In the genomic region with DNA sequence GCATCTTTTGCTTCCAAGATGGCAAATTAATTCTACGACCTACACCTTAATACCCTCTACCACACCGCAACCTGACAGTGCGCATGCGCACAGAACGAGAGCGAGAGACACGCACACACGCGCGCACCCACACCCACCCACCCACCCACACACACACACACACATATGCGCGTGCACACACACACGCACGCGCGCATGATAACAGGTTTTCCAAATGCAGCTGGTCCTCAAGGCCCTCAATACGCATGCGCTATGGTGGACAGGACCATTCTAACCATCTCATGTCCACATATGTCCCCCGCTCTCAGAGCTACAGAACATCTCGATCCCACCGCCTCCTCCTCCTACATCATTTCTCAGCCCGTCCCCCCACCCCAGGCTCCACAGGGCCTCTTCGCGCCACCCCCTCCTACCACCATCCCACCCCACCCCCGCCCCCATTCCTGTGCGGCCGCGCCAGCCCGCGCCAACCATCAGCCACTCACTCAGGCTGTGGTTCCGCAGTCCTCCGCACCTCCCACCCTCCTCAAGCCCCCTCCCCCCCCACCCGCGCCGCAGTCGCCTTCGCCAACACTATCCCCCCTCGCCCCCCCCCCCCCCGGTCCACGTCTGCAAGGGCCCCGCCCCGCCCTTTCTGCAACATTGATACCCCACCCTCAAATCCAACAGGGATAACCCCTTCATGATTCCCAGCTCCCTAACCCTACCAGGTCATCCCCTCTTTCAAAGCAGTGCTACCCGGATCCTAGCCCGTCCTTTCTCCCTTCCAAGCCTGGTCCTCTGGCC, we compare ENCODE assay signal across 8 mouse cellular contexts. TPM values are rescaled to one million over a fixed set of nuclear protein-coding genes. Genes with fewer than 3 reads are reported as not detected.
DNase-seq lines count a peak whose midpoint lies in the region; ATAC-seq and TF ChIP-seq lines count a peak whose summit lies in the region.

No protein-coding gene starts in this region.

- H3K4me3 ChIP-seq in lung, adult 2 months (replicated peaks; ENCODE audit: extremely low read depth, low read depth, low read length): peak overlapping the region; percentile 37
- H3K4me3 ChIP-seq in cortical plate, adult 2 months (ENCODE audit: insufficient read depth, low read length): peak overlapping the region; percentile 99
- peak overlapping the region; percentile 38 for H3K4me3 ChIP-seq in limb, embryonic 11.5 days (ENCODE audit: low read depth, low read length)

- peak overlapping the region; percentile 18 for H3K4me2 ChIP-seq in limb, embryonic 11.5 days (ENCODE audit: low read depth, severe bottlenecking)

- H3K9me3 ChIP-seq in limb, embryonic 11.5 days (ENCODE audit: control insufficient read depth, low read length): no peaks in the 10 kb centered on the region

- TF ChIP-seq CTCF in lung, adult 2 months (IDR thresholded peaks at IDR 0.05; ENCODE audit: insufficient read depth, low read length): no peak
- TF ChIP-seq CTCF in cortical plate, adult 2 months (IDR thresholded peaks at IDR 0.05; ENCODE audit: extremely low read depth, insufficient read depth, low read length): no peak

- peak overlapping the region; percentile 49; the same call in 1 of the 2 replicates for H3K9ac ChIP-seq in limb, embryonic 11.5 days (ENCODE audit: low read length)

- 51% methylated on average over 38 of the region's 44 CpGs for WGBS in lung, adult 2 months
- 40% methylated on average over 31 of the region's 44 CpGs for WGBS in limb, embryonic 11.5 days

- peak; percentile 71 for ATAC-seq in limb, embryonic 11.5 days (ENCODE audit: insufficient number of reproducible peaks, low FRiP score, low TSS enrichment, low read depth)

- TF ChIP-seq POLR2A in lung, adult 2 months (IDR thresholded peaks at IDR 0.05; ENCODE audit: borderline replicate concordance, extremely low read depth, low read depth, low read length): no peak
- TF ChIP-seq POLR2A in cortical plate, adult 2 months (IDR thresholded peaks at IDR 0.05; ENCODE audit: extremely low read depth, insufficient read depth, low read length): no peak

- H3K27ac ChIP-seq in cortical plate, adult 2 months (ENCODE audit: insufficient read depth, low read length): peak overlapping the region; percentile 90
- no peak overlapping the region for H3K27ac ChIP-seq in limb, embryonic 11.5 days (replicated peaks; ENCODE audit: low read depth, low read length)

- no peaks in the 10 kb centered on the region for H3K27me3 ChIP-seq in limb, embryonic 11.5 days (ENCODE audit: control insufficient read depth, insufficient read depth, low read length)

- no peaks in the 10 kb centered on the region for H3K4me1 ChIP-seq in lung, adult 2 months (ENCODE audit: control insufficient read depth, insufficient read depth, low read length)
- H3K4me1 ChIP-seq in cortical plate, adult 2 months (ENCODE audit: control insufficient read depth, insufficient read depth, low read length): no peaks in the 10 kb centered on the region; the same call in 1 of the 2 replicates
- H3K4me1 ChIP-seq in limb, embryonic 11.5 days (ENCODE audit: control insufficient read depth, insufficient read depth, low read length): no peaks in the 10 kb centered on the region

- H3K36me3 ChIP-seq in limb, embryonic 11.5 days (ENCODE audit: control insufficient read depth, insufficient read depth, low read length): peaks cover 3% of the 10 kb centered on the region; the same call in 1 of the 2 replicates

- no peak for DNase-seq in lung, adult 2 months
- DNase-seq in lung, adult 18-20 months: no peak
- DNase-seq in heart, postnatal 4 days: peak; percentile 6
- DNase-seq in limb, embryonic 11.5 days (ENCODE audit: low spot score): peak; percentile 31
- peak; percentile 16 for DNase-seq in retina, adult 2 months (ENCODE audit: low read depth, low spot score)
- DNase-seq in spleen, postnatal 10 days (ENCODE audit: low spot score in 2 of 2): no peak
- no peak for DNase-seq in spleen, adult 18-20 months

RNA-seq across cellular contexts. Expression of a gene that starts 1.1 kb away (rescaled TPM):
- 1.3 and 1.6 TPM in 2 replicates for polyA plus RNA-seq in lung, adult 2 months (2012; rRNA removed)
- polyA plus RNA-seq in cortical plate, adult 2 months (2012; rRNA removed): 92.1 and 95.7 TPM in 2 replicates
- 10 to 100 TPM; 12.1 to 14.0 TPM for total RNA-seq in heart, postnatal 4 days (2021)
- 39.2 and 43.9 TPM in 2 replicates for polyA plus RNA-seq in limb, embryonic 11.5 days (2014; fragmentation: Nextera tagmentation; extraction: Ambion mirVana)

Comparison
In these comparisons a context has a peak if more than half of its experiments do, and no peak if none do; other contexts are left out.
1. DNase-seq: peak in heart, postnatal 4 days (single experiment), limb, embryonic 11.5 days (single experiment) and retina, adult 2 months (single experiment); none in lung, adult 2 months (single experiment), lung, adult 18-20 months (0 of 2), spleen, postnatal 10 days (0 of 2) and spleen, adult 18-20 months (0 of 2).
2. H3K4me3 ChIP-seq: peak in every context shown above with its lines; median percentile 99 in cortical plate, adult 2 months; 38 in limb, embryonic 11.5 days; 37 in lung, adult 2 months.
3. RNA of a gene that starts 1.1 kb away (polyA plus RNA-seq): 92.1 to 95.7 TPM in cortical plate, adult 2 months and 39.2 to 43.9 TPM in limb, embryonic 11.5 days; 1.3 to 1.6 TPM in lung, adult 2 months; every median in the first group is over 10 times any median in the second.